Mouse (Mus musculus) C2C12 (cell line): ENCODE results near the gene Iqsec2. TPM values are rescaled to one million over a fixed set of nuclear protein-coding genes. Genes with fewer than 3 reads are reported as not detected.

Experiments used
- H3K27me3 ChIP-seq: one replicate; pipeline ENCODE4 v1.6.1; 2011; ENCODE audit not compliant: control insufficient read depth, insufficient read depth, insufficient read length
- H3K36me3 ChIP-seq: one replicate; pipeline ENCODE4 v1.6.1; 2011; ENCODE audit not compliant: control insufficient read depth, insufficient read depth
- H3K4me3 ChIP-seq: one replicate; pipeline ENCODE4 v1.5.1; 2011; ENCODE audit warnings: mild to moderate bottlenecking, control low read depth; ENCODE audit not compliant: poor library complexity, insufficient read depth, severe bottlenecking
- H3K79me2 ChIP-seq: one replicate; pipeline ENCODE4 v1.6.1; 2011; ENCODE audit not compliant: control insufficient read depth, insufficient read depth
- H3K79me3 ChIP-seq: one replicate; pipeline ENCODE4 v1.6.1; 2011; ENCODE audit warnings: low read depth, control low read depth
- H3ac ChIP-seq: one replicate; pipeline ENCODE3; 2011; ENCODE audit warnings: low read depth; ENCODE audit not compliant: control insufficient read depth, insufficient read length
- CEBPB ChIP-seq: IDR thresholded peaks from one replicate; pipeline ENCODE4 v1.6.1; 2011; ENCODE audit warnings: low read depth, mild to moderate bottlenecking, control low read depth, moderate library complexity
- CTCF ChIP-seq: IDR thresholded peaks from one replicate; pipeline ENCODE4 v1.5.1; 2011; ENCODE audit not compliant: control insufficient read depth, insufficient read depth, insufficient read length
- FOSL1 ChIP-seq: IDR thresholded peaks from one replicate; pipeline ENCODE4 v1.8.0; 2011; ENCODE audit warnings: mild to moderate bottlenecking, low read length; ENCODE audit not compliant: poor library complexity, insufficient read depth, severe bottlenecking
- MAX ChIP-seq: IDR thresholded peaks from one replicate; pipeline ENCODE4 v1.6.1; 2011; ENCODE audit warnings: mild to moderate bottlenecking, control low read depth
- MYOD1 ChIP-seq: IDR thresholded peaks from one replicate; pipeline ENCODE4 v1.6.1; 2011; ENCODE audit warnings: low read depth; ENCODE audit not compliant: control insufficient read depth, insufficient read length
- MYOG ChIP-seq: IDR thresholded peaks from one replicate; pipeline ENCODE4 v1.6.1; 2011; ENCODE audit not compliant: control insufficient read depth, insufficient read length; ENCODE audit errors: extremely low read depth
- USF1 ChIP-seq: IDR thresholded peaks from one replicate; pipeline ENCODE4 v1.6.1; 2011; ENCODE audit warnings: low read depth, mild to moderate bottlenecking, control low read depth, moderate library complexity
- polyA plus RNA-seq: library from polyadenylated mRNA; unstranded; fragments of >200 nt; fragmentation: generic; extraction: Trizol; gene quantifications from one replicate; pipeline ENCODE4 v1.2.1, GENCODE M21; 2012; ENCODE audit warnings: missing spikeins

The Iqsec2 gene
- polyA plus RNA-seq, 1 experiment: 6.9 TPM

DNA sequence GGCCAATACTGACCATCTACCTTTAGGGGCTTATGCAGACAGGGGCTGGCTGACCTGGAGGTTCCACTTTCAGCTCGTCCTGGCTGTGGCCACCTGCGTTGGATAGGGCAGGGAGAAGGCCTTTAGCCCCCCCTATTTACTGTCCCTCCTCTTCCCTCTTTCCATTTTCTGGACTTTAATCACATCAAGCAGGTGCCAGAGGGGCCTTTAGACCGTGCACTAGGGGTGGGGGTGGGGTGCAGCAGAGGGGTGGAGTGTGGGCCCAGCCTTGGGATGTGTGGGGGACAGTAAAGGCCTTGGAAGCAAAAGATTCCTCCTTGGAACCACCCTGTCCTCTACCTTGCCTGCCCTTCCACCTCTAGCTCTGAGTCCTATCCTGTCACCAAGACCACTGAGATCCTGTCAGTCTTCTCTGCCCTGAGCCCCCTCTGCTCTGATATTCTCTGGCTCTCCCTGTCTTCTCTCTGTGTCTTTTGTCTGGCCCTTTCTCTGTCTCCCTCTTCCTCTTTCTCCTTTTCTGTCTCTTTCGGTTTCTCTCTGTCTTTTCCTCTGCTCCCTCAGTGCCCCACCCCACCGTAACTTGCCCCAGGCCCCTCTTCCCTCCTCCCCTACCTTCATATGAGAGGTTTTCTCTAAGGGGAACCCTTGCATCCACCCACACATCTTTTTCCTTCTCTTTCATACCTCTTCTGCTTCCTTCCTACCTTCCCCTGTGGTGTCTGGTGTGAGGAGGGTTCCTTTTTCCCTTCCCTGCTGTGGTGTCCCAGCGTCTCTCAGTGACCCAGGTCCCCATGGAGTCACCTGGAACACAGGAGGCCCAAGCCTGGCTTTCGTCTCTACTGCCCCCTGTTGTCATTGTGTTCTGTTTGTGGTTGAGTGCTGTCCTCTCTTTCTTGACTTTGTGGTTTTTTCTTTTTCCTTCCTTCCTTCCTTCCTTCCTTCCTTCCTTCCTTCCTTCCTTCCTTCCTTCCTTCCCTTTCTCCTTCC, 35.9 kb downstream of the Iqsec2 start:
- H3K36me3 ChIP-seq: no peaks in the 10 kb centered on the region
- H3ac ChIP-seq: no peak overlapping the region
- no peaks in the 10 kb centered on the region for H3K27me3 ChIP-seq
- no peak overlapping the region for H3K4me3 ChIP-seq
- H3K79me3 ChIP-seq: no peaks in the 10 kb centered on the region
- no peaks in the 10 kb centered on the region for H3K79me2 ChIP-seq
- TF ChIP-seq MAX: no peak
- no peak for TF ChIP-seq USF1
- TF ChIP-seq CTCF: no peak
- no peak for TF ChIP-seq FOSL1
- no peak for TF ChIP-seq MYOG
- TF ChIP-seq CEBPB: no peak
- no peak for TF ChIP-seq MYOD1

GRCm38 (mm10) chrX:152187151-152187550, 43.1 kb downstream of the Iqsec2 start:
- Histone ChIP-seq H3K4me3 (no peak overlapping the region), H3K79me3 (no peaks in the 10 kb centered on the region), H3ac (no peak overlapping the region), H3K79me2 (no peaks in the 10 kb centered on the region), H3K36me3 (no peaks in the 10 kb centered on the region), H3K27me3 (no peaks in the 10 kb centered on the region)
- TF ChIP-seq CTCF (no peak), CEBPB (no peak), MYOG (no peak)

DNA sequence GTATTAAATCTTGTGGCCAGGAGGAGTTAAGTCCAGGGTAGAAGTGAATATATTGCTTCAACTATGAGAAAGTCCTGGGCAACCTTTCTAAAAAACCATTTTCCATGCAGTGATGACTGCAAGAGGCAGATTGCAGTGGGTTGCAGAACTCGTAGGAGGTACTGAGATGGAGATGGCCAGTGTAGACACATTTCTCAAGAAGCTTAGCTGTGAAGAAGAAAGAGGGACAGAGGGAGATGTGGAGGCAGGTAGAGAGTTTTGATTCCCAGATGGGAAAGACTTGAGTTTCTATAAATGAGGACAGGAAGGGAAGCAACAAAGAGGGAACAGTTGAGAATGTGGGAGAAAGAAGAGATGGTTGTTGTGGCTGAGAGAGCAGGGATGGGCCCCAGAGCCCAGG, 47.2 kb downstream of the Iqsec2 start:
- H3K27me3 ChIP-seq: no peaks in the 10 kb centered on the region
- no peak for TF ChIP-seq MYOG
- no peak for TF ChIP-seq FOSL1
- TF ChIP-seq USF1: no peak
- no peak for TF ChIP-seq CEBPB
- TF ChIP-seq CTCF: no peak
- TF ChIP-seq MAX: no peak
- TF ChIP-seq MYOD1: no peak
- no peaks in the 10 kb centered on the region for H3K79me3 ChIP-seq
- no peaks in the 10 kb centered on the region for H3K79me2 ChIP-seq
- H3ac ChIP-seq: no peak overlapping the region
- no peak overlapping the region for H3K4me3 ChIP-seq
- H3K36me3 ChIP-seq: no peaks in the 10 kb centered on the region

- Histone ChIP-seq H3K79me2 (no peaks in the 10 kb centered on the region), H3K36me3 (no peaks in the 10 kb centered on the region), H3K27me3 (no peaks in the 10 kb centered on the region), H3K4me3 (no peak overlapping the region), H3ac (no peak overlapping the region), H3K79me3 (no peaks in the 10 kb centered on the region)
- TF ChIP-seq CEBPB: no peak
- no peak for TF ChIP-seq FOSL1
- TF ChIP-seq MYOG: no peak
- TF ChIP-seq CTCF: no peak
- TF ChIP-seq MAX: no peak
- no peak for TF ChIP-seq MYOD1
- no peak for TF ChIP-seq USF1
Observed at GRCm38 (mm10) chrX:152197814-152198648, 54.0 kb downstream of the Iqsec2 start.

GRCm38 (mm10) chrX:152201737-152202421, 57.8 kb downstream of the Iqsec2 start:
- no peak overlapping the region for H3K4me3 ChIP-seq
- H3ac ChIP-seq: no peak overlapping the region
- H3K79me2 ChIP-seq: no peaks in the 10 kb centered on the region
- H3K27me3 ChIP-seq: no peaks in the 10 kb centered on the region
- H3K36me3 ChIP-seq: no peaks in the 10 kb centered on the region
- H3K79me3 ChIP-seq: no peaks in the 10 kb centered on the region
- TF ChIP-seq USF1: no peak
- no peak for TF ChIP-seq MYOG
- TF ChIP-seq MAX: no peak
- no peak for TF ChIP-seq FOSL1
